Mouse (Mus musculus): ENCODE results near the gene Cacng3.

The Cacng3 gene
- long read RNA-seq, experiment 1, result 0 reads
- long read RNA-seq, experiment 2, partial matches to known transcripts, result 0 of 2 reads
- long read RNA-seq, experiment 2, other reads (novel, unspliced or antisense), result 1 of 2 reads

- intact Hi-C loops (cut with DNase I), result loop anchor here (2.0 kb wide), 1 partner anchor 200 kb away; no protein-coding TSS in a partner anchor
Observed at GRCm38 (mm10) chr7:122670442-122670872, at the start of gene Cacng3. Cacng3 (plus strand) TSS chr7:122670492.

- intact Hi-C loops (cut with DNase I), result no loop called here
Observed at GRCm38 (mm10) chr7:122622125-122622774, 48.0 kb upstream of the Cacng3 start.

- intact Hi-C loops (cut with DNase I), result no loop called here
Observed at GRCm38 (mm10) chr7:122623753-122624152, 46.5 kb upstream of the Cacng3 start.

GRCm38 (mm10) chr7:122628050-122628449 is 42.2 kb upstream of the Cacng3 start:
- intact Hi-C loops (cut with DNase I), result no loop called here

GRCm38 (mm10) chr7:122630386-122630785 is 39.9 kb upstream of the Cacng3 start:
- intact Hi-C loops (cut with DNase I), result no loop called here

- intact Hi-C loops (cut with DNase I), result no loop called here
Observed at GRCm38 (mm10) chr7:122631151-122631550, 39.1 kb upstream of the Cacng3 start.

GRCm38 (mm10) chr7:122632946-122633345 is 37.3 kb upstream of the Cacng3 start:
- intact Hi-C loops (cut with DNase I), result no loop called here

- intact Hi-C loops (cut with DNase I), result no loop called here
Observed at GRCm38 (mm10) chr7:122633463-122633862, 36.8 kb upstream of the Cacng3 start.

GRCm38 (mm10) chr7:122643676-122644075 is 26.6 kb upstream of the Cacng3 start:
- intact Hi-C loops (cut with DNase I), result no loop called here

GRCm38 (mm10) chr7:122649306-122649705 is 21.0 kb upstream of the Cacng3 start:
- intact Hi-C loops (cut with DNase I), result no loop called here

GRCm38 (mm10) chr7:122652523-122652922 is 17.8 kb upstream of the Cacng3 start:
- intact Hi-C loops (cut with DNase I), result no loop called here

GRCm38 (mm10) chr7:122656671-122657070 is 13.6 kb upstream of the Cacng3 start:
- intact Hi-C loops (cut with DNase I), result no loop called here

GRCm38 (mm10) chr7:122657423-122658126 is 12.7 kb upstream of the Cacng3 start:
- intact Hi-C loops (cut with DNase I), result no loop called here

GRCm38 (mm10) chr7:122665311-122666049 is 4.8 kb upstream of the Cacng3 start:
- intact Hi-C loops (cut with DNase I), result loop anchor here (10.0 kb wide), 1 partner anchor 239 kb away; no protein-coding TSS in a partner anchor

- intact Hi-C loops (cut with DNase I), result loop anchor here (10.0 kb wide), 1 partner anchor 237 kb away; no protein-coding TSS in a partner anchor
Observed at GRCm38 (mm10) chr7:122667903-122668302, 2.4 kb upstream of the Cacng3 start.

- intact Hi-C loops (cut with DNase I), result loop anchor here (2.0 kb wide), 1 partner anchor 200 kb away; no protein-coding TSS in a partner anchor
Observed at GRCm38 (mm10) chr7:122670873-122671641, 765 bp downstream of the Cacng3 start.

GRCm38 (mm10) chr7:122672981-122673380 is 2.7 kb downstream of the Cacng3 start:
- intact Hi-C loops (cut with DNase I), result no loop called here

- intact Hi-C loops (cut with DNase I), result no loop called here
Observed at GRCm38 (mm10) chr7:122675207-122675606, 4.9 kb downstream of the Cacng3 start.

- intact Hi-C loops (cut with DNase I), result no loop called here
Observed at GRCm38 (mm10) chr7:122701751-122702150, 31.5 kb downstream of the Cacng3 start.

- intact Hi-C loops (cut with DNase I), result no loop called here
Observed at GRCm38 (mm10) chr7:122702443-122702842, 32.2 kb downstream of the Cacng3 start.

- intact Hi-C loops (cut with DNase I), result no loop called here
Observed at GRCm38 (mm10) chr7:122706736-122707135, 36.4 kb downstream of the Cacng3 start.

Measured in adrenal gland (tissue).